Mouse (Mus musculus) CD4-positive, CD25-positive, alpha-beta regulatory T cell, adult 2 months (primary cell): Measurements from ENCODE around the gene Tmem141.
A peak's percentile ranks its signal among the peaks of the same experiment; 100 is the strongest.

Experiments used
- DNase-seq: peaks from one replicate; pipeline ENCODE4 v3.0.0-alpha.2; 2012; ENCODE audit warnings: low read depth, low spot score

Gene Tmem141

GRCm38 (mm10) chr2:25607761-25608622 lies 13.8 kb downstream of the Tmem141 start, which contains the start of gene Rabl6:
Rabl6 (minus strand) TSS chr2:25608521.
- DNase-seq = peak; percentile 94

- no peak for DNase-seq
These were observed 19.3 kb downstream of the Tmem141 start for GRCm38 (mm10) chr2:25602526-25602925.

- DNase-seq = no peak
These were observed 21.8 kb downstream of the Tmem141 start for GRCm38 (mm10) chr2:25600037-25600436.

- DNase-seq = no peak
These were observed 23.1 kb downstream of the Tmem141 start for GRCm38 (mm10) chr2:25598749-25599148.

- no peak for DNase-seq
These were observed 24.9 kb downstream of the Tmem141 start for GRCm38 (mm10) chr2:25596765-25597510.

GRCm38 (mm10) chr2:25591863-25592262 lies 29.9 kb downstream of the Tmem141 start:
- DNase-seq = peak; percentile 58

- DNase-seq = no peak
These were observed 33.4 kb downstream of the Tmem141 start for GRCm38 (mm10) chr2:25588227-25588907.

- no peak for DNase-seq
These were observed 34.5 kb downstream of the Tmem141 start for GRCm38 (mm10) chr2:25587290-25587689.

- no peak for DNase-seq
These were observed 36.2 kb downstream of the Tmem141 start for GRCm38 (mm10) chr2:25585601-25586000.

- no peak for DNase-seq
These were observed 36.9 kb downstream of the Tmem141 start for GRCm38 (mm10) chr2:25584856-25585255.

GRCm38 (mm10) chr2:25584152-25584551 lies 37.7 kb downstream of the Tmem141 start:
- DNase-seq = no peak

GRCm38 (mm10) chr2:25583571-25583970 lies 38.2 kb downstream of the Tmem141 start:
- no peak for DNase-seq

- no peak for DNase-seq
These were observed 38.7 kb downstream of the Tmem141 start for GRCm38 (mm10) chr2:25583120-25583481.

GRCm38 (mm10) chr2:25582466-25583119 lies 39.2 kb downstream of the Tmem141 start:
- peak; percentile 11 for DNase-seq

GRCm38 (mm10) chr2:25581901-25582301 lies 39.9 kb downstream of the Tmem141 start:
- no peak for DNase-seq

- DNase-seq = peak; percentile 87
These were observed 40.4 kb downstream of the Tmem141 start, which contains the start of gene Ajm1 for GRCm38 (mm10) chr2:25581294-25581864. Ajm1 (minus strand) TSS chr2:25581757.

- DNase-seq = peak; percentile 26
These were observed 41.1 kb downstream of the Tmem141 start for GRCm38 (mm10) chr2:25580621-25581101.

- peak; percentile 85 for DNase-seq
These were observed 41.9 kb downstream of the Tmem141 start for GRCm38 (mm10) chr2:25579737-25580460.

- DNase-seq = peak; percentile 40
These were observed 42.7 kb downstream of the Tmem141 start for GRCm38 (mm10) chr2:25578796-25579736.
